Mouse (Mus musculus): ENCODE data around the gene Ccsap.

GRCm38 (mm10) chr8:123902653-123903052, 42.6 kb upstream of the Ccsap start:
- no peak for TF ChIP-seq CTCF (IDR thresholded peaks at IDR 0.05; ENCODE audit: low read depth)
- TF ChIP-seq EP300 (IDR thresholded peaks at IDR 0.05; ENCODE audit: low read depth), result no peak
